Mouse (Mus musculus): Measurements from ENCODE around the gene Myh14. TPM values are rescaled to one million over a fixed set of nuclear protein-coding genes. Genes with fewer than 3 reads are reported as not detected.
A peak's percentile ranks its signal among the peaks of the same experiment; 100 is the strongest.

Gene Myh14
- polyA plus RNA-seq, 1 experiment from 2014 or later = 114 TPM

DNA sequence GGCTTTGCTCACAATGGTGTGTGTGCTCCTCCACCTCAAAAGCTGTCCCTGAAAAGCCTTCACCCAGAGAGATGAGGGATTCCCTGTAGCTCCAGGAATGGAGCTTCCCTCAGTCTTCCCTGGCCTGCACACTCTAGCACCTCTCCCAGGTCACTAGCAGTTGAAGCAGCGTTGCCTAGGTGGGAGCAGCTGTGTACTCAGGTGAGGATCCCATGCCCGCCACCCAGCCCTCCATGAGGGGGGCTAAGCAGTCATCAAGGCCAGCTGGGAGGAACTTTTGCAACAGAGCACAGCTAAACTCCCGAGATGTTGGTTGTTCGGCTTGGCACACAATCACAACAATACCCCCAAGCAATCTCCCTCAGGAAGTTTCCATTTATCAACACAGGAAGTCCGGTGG, 87.9 kb downstream of the Myh14 start:
- no peak for TF ChIP-seq CTCF (IDR thresholded peaks at IDR 0.05; ENCODE audit: low read depth)
- H3K27ac ChIP-seq (ENCODE audit: low read depth, low read length) = no peak overlapping the region
- H3K27me3 ChIP-seq (replicated peaks; ENCODE audit: control insufficient read depth, insufficient read depth, low read length) = peaks cover 32% of the 10 kb centered on the region
- H3K4me3 ChIP-seq (ENCODE audit: low read depth, low read length) = no peak overlapping the region
- no peaks in the 10 kb centered on the region for H3K9me3 ChIP-seq (ENCODE audit: control insufficient read depth)
- no peak for ATAC-seq
- H3K9ac ChIP-seq (ENCODE audit: low read depth, low read length) = no peak overlapping the region
- H3K4me1 ChIP-seq (replicated peaks; ENCODE audit: control insufficient read depth, insufficient read depth, low read length) = no peaks in the 10 kb centered on the region
- WGBS = 70% methylated on average over 5 of the region's 5 CpGs
- H3K36me3 ChIP-seq (ENCODE audit: control insufficient read depth, insufficient read depth) = no peaks in the 10 kb centered on the region
- no peak overlapping the region for H3K4me2 ChIP-seq (replicated peaks; ENCODE audit: low read depth)

DNA sequence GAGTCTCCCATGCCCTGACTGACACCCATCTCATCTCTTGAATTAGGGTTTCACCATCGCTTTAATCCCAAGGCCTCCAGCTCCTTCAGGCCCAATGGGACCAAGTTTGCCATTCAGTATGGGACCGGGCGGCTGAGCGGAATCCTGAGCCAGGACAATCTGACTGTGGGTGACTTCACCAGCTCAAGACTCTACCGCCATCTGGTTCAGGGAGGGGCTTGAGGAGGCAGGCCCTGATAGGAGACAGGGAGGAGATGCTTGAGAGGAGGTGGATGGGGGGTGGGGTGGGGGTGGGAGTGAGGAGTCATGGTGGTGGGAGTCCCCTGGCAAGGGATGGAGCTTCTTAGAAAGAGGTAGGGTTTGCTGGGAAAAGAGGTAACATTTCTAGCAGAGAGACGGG, 89.0 kb downstream of the Myh14 start:
- H3K9me3 ChIP-seq (ENCODE audit: control insufficient read depth) = no peaks in the 10 kb centered on the region
- WGBS = 70% methylated on average over 6 of the region's 6 CpGs
- H3K27ac ChIP-seq (ENCODE audit: low read depth, low read length) = no peak overlapping the region
- no peak overlapping the region for H3K9ac ChIP-seq (ENCODE audit: low read depth, low read length)
- H3K27me3 ChIP-seq (replicated peaks; ENCODE audit: control insufficient read depth, insufficient read depth, low read length) = peaks cover 21% of the 10 kb centered on the region
- no peak for TF ChIP-seq CTCF (IDR thresholded peaks at IDR 0.05; ENCODE audit: low read depth)
- no peaks in the 10 kb centered on the region for H3K4me1 ChIP-seq (replicated peaks; ENCODE audit: control insufficient read depth, insufficient read depth, low read length)
- no peak overlapping the region for H3K4me2 ChIP-seq (replicated peaks; ENCODE audit: low read depth)
- no peak overlapping the region for H3K4me3 ChIP-seq (ENCODE audit: low read depth, low read length)
- H3K36me3 ChIP-seq (ENCODE audit: control insufficient read depth, insufficient read depth) = no peaks in the 10 kb centered on the region
- ATAC-seq = no peak

DNA sequence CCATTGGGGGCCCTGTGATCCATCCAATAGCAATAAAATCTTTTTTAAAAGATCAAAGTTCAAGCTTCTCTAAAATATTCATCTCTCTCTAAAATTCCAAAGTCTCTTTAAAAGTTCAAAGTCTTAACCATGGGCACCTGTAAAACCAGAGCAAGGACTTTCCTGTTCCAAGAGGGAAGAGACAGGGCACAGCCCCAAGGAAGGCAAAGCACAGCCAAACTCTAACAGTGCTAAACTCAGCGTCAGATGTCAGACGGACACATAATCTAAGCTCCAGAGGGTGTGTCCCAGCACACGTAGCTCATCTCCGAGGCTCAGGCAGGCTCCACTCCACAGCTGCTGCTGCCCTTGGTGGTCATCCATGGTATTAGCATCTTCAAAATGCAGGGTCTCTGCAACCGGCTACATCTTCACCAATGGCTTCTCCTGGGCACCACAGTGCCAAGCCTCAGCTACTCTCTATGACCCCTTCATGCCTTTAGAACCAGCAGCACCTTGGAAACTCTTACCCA, 94.3 kb downstream of the Myh14 start:
- Histone ChIP-seq H3K9me3 (ENCODE audit: control insufficient read depth) (no peaks in the 10 kb centered on the region), H3K36me3 (ENCODE audit: control insufficient read depth, insufficient read depth) (no peaks in the 10 kb centered on the region), H3K4me1 (replicated peaks; ENCODE audit: control insufficient read depth, insufficient read depth, low read length) (no peaks in the 10 kb centered on the region), H3K27ac (ENCODE audit: low read depth, low read length) (no peak overlapping the region), H3K4me2 (replicated peaks; ENCODE audit: low read depth) (no peak overlapping the region), H3K27me3 (replicated peaks; ENCODE audit: control insufficient read depth, insufficient read depth, low read length) (no peaks in the 10 kb centered on the region), H3K9ac (ENCODE audit: low read depth, low read length) (no peak overlapping the region), H3K4me3 (ENCODE audit: low read depth, low read length) (no peak overlapping the region)
- TF ChIP-seq CTCF (IDR thresholded peaks at IDR 0.05; ENCODE audit: low read depth) = 0 out of 2 replicates have a peak, but pooled peaks have one; percentile 11
- 26% methylated on average over 5 of the region's 5 CpGs for WGBS
- ATAC-seq = no peak

DNA sequence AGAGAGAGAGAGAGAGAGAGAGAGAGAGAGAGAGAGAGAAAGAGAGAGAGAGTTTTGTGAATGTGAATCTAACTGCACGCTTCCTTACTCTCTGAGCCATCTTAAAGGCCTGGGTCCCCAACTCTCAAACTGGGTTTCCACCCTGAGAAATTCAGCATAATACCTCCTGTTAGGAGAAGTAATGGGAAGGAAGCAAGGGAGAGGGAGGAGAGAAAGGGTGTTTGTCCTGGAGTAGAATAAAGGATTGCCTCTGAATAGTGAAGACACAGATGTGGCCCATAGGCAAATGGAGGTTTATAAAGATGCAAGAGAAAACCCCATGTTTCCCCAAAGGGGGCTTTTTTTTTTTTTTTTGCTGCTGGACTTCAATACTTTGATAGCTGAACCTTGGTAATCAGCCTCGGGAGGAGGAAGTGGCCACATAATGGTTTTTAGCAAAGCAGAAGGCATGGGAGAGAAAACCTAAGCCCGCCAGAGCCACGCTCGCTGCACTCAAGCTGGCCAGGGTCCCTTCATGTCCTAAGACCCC, 97.6 kb downstream of the Myh14 start:
- Histone ChIP-seq H3K36me3 (ENCODE audit: control insufficient read depth, insufficient read depth) (no peaks in the 10 kb centered on the region), H3K4me3 (ENCODE audit: low read depth, low read length) (no peak overlapping the region), H3K9ac (ENCODE audit: low read depth, low read length) (no peak overlapping the region), H3K27me3 (replicated peaks; ENCODE audit: control insufficient read depth, insufficient read depth, low read length) (no peaks in the 10 kb centered on the region; the same call in 1 of the 2 replicates), H3K9me3 (ENCODE audit: control insufficient read depth) (no peaks in the 10 kb centered on the region), H3K4me1 (replicated peaks; ENCODE audit: control insufficient read depth, insufficient read depth, low read length) (no peaks in the 10 kb centered on the region), H3K27ac (ENCODE audit: low read depth, low read length) (no peak overlapping the region), H3K4me2 (replicated peaks; ENCODE audit: low read depth) (no peak overlapping the region)
- 74% methylated on average over 5 of the region's 5 CpGs for whole genome bisulfite sequencing
- no peak for TF ChIP-seq CTCF (IDR thresholded peaks at IDR 0.05; ENCODE audit: low read depth)
- no peak for ATAC-seq

DNA sequence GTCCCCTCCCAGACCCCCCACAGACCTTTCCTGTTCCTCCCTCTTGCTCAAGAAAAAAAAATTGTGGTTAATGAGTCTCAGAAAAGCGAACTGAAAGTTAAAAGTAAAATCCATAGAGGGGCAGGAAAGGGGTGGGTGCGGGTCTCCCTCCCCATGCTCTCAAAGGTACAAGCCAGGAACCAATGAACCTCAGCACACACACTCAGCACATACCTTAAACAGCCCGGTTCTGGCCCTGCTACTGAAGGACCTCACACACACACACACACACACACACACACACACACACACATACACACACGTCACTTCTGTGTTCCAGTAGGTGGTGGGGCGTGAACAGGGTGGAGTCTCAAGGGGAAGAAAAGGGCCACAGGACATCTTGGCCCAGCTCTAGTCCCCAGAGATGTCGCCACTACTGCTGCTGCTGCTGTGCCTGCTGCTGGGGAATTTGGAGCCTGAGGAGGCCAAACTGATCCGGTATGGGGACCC, 98.4 kb downstream of the Myh14 start, which contains the start of gene Napsa:
TSS of gene Napsa (plus strand) at position 168 of the 489 bp plus-strand sequence.
- 31% methylated on average over 7 of the region's 7 CpGs for WGBS
- Histone ChIP-seq H3K36me3 (ENCODE audit: control insufficient read depth, insufficient read depth) (no peaks in the 10 kb centered on the region), H3K9ac (ENCODE audit: low read depth, low read length) (no peak within 1 kb of the TSS), H3K4me2 (replicated peaks; ENCODE audit: low read depth) (no peak within 1 kb of the TSS), H3K9me3 (ENCODE audit: control insufficient read depth) (no peaks in the 10 kb centered on the region), H3K27ac (ENCODE audit: low read depth, low read length) (no peak within 1 kb of the TSS), H3K4me3 (ENCODE audit: low read depth, low read length) (no peak within 1 kb of the TSS), H3K4me1 (replicated peaks; ENCODE audit: control insufficient read depth, insufficient read depth, low read length) (no peaks in the 10 kb centered on the region), H3K27me3 (replicated peaks; ENCODE audit: control insufficient read depth, insufficient read depth, low read length) (no peaks in the 10 kb centered on the region; the same call in 1 of the 2 replicates)
- ATAC-seq = no peak
- TF ChIP-seq CTCF (IDR thresholded peaks at IDR 0.05; ENCODE audit: low read depth) = no peak

DNA sequence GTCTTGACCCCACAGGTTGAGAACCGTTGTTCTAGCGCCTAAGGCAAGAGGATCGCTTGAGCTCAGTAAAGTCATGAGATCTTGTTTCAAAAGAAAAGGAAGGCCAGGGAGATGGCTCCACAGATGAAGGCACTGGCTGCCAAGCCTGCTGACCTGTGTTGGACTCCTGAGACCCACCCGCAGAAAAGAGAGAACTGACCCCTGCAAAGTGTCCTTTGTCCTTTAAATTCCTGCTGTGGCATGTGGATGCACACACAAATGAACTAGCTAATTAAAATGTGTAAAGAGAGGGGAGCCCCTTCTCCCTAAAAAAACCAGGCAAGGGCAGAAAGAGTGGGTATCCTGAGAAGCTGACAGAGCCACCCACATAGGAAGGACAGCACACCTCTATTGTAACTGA, 98.8 kb downstream of the Myh14 start:
- TF ChIP-seq CTCF (IDR thresholded peaks at IDR 0.05; ENCODE audit: low read depth) = no peak
- no peak for ATAC-seq
- Histone ChIP-seq H3K4me2 (replicated peaks; ENCODE audit: low read depth) (no peak overlapping the region), H3K4me1 (replicated peaks; ENCODE audit: control insufficient read depth, insufficient read depth, low read length) (no peaks in the 10 kb centered on the region), H3K36me3 (ENCODE audit: control insufficient read depth, insufficient read depth) (no peaks in the 10 kb centered on the region), H3K9me3 (ENCODE audit: control insufficient read depth) (no peaks in the 10 kb centered on the region), H3K27ac (ENCODE audit: low read depth, low read length) (no peak overlapping the region), H3K27me3 (replicated peaks; ENCODE audit: control insufficient read depth, insufficient read depth, low read length) (no peaks in the 10 kb centered on the region; the same call in 1 of the 2 replicates), H3K4me3 (ENCODE audit: low read depth, low read length) (no peak overlapping the region), H3K9ac (ENCODE audit: low read depth, low read length) (no peak overlapping the region)
- WGBS = 79% methylated on average over 4 of the region's 4 CpGs

Measured in intestine, postnatal 0 days (tissue).